Mouse (Mus musculus): ENCODE data around the gene Atg9b. TPM values are rescaled to one million over a fixed set of nuclear protein-coding genes. Genes with fewer than 3 reads are reported as not detected.

Gene Atg9b
- polyA plus RNA-seq, 1 experiment from 2014 or later = 0.12 TPM

GRCm38 (mm10) chr5:24381988-24382387, 10.0 kb downstream of the Atg9b start:
- H3K27me3 ChIP-seq (ENCODE audit: control insufficient read depth, insufficient read depth, low read length) = peaks cover 6% of the 10 kb centered on the region; the same call in 1 of the 2 replicates
- H3K4me3 ChIP-seq (ENCODE audit: low read depth, low read length) = no peak overlapping the region
- no peak for ATAC-seq (ENCODE audit: low FRiP score)
- no peak overlapping the region for H3K27ac ChIP-seq (ENCODE audit: low read depth, low read length)
- DNase-seq (ENCODE audit: low spot score) = no peak
- no peaks in the 10 kb centered on the region for H3K4me1 ChIP-seq (replicated peaks; ENCODE audit: control insufficient read depth, insufficient read depth, low read length)
- no peak overlapping the region for H3K9ac ChIP-seq (ENCODE audit: low read depth, low read length)
- H3K36me3 ChIP-seq (ENCODE audit: control insufficient read depth, insufficient read depth, low read length) = no peaks in the 10 kb centered on the region
- WGBS = 60% methylated on average over 2 of the region's 2 CpGs
- no peaks in the 10 kb centered on the region for H3K9me3 ChIP-seq (ENCODE audit: control insufficient read depth, low read length)
- H3K4me2 ChIP-seq (replicated peaks; ENCODE audit: low read depth, low read length) = no peak overlapping the region

- no peak for ATAC-seq (ENCODE audit: low FRiP score)
- H3K9me3 ChIP-seq (ENCODE audit: control insufficient read depth, low read length) = no peaks in the 10 kb centered on the region
Observed at GRCm38 (mm10) chr5:24381486-24381885, 10.5 kb downstream of the Atg9b start.

GRCm38 (mm10) chr5:24380499-24380898, 11.4 kb downstream of the Atg9b start:
- WGBS = 90% methylated on average over 4 of the region's 4 CpGs
- Histone ChIP-seq H3K27ac (ENCODE audit: low read depth, low read length) (no peak overlapping the region), H3K4me1 (replicated peaks; ENCODE audit: control insufficient read depth, insufficient read depth, low read length) (no peaks in the 10 kb centered on the region), H3K9ac (ENCODE audit: low read depth, low read length) (no peak overlapping the region), H3K9me3 (ENCODE audit: control insufficient read depth, low read length) (no peaks in the 10 kb centered on the region), H3K36me3 (ENCODE audit: control insufficient read depth, insufficient read depth, low read length) (no peaks in the 10 kb centered on the region), H3K27me3 (ENCODE audit: control insufficient read depth, insufficient read depth, low read length) (no peaks in the 10 kb centered on the region), H3K4me2 (replicated peaks; ENCODE audit: low read depth, low read length) (no peak overlapping the region), H3K4me3 (ENCODE audit: low read depth, low read length) (no peak overlapping the region)
- no peak for ATAC-seq (ENCODE audit: low FRiP score)
- DNase-seq (ENCODE audit: low spot score) = no peak

More at GRCm38 (mm10) chr5:24381486-24381885, 10.5 kb downstream of the Atg9b start:
- Histone ChIP-seq H3K4me3 (ENCODE audit: low read depth, low read length) (no peak overlapping the region), H3K4me2 (replicated peaks; ENCODE audit: low read depth, low read length) (no peak overlapping the region), H3K27me3 (ENCODE audit: control insufficient read depth, insufficient read depth, low read length) (peaks cover under 1% of the 10 kb centered on the region; the same call in 1 of the 2 replicates), H3K9ac (ENCODE audit: low read depth, low read length) (no peak overlapping the region), H3K27ac (ENCODE audit: low read depth, low read length) (no peak overlapping the region), H3K4me1 (replicated peaks; ENCODE audit: control insufficient read depth, insufficient read depth, low read length) (no peaks in the 10 kb centered on the region), H3K36me3 (ENCODE audit: control insufficient read depth, insufficient read depth, low read length) (no peaks in the 10 kb centered on the region)
- 64% methylated on average over 6 of the region's 6 CpGs for WGBS
- DNase-seq (ENCODE audit: low spot score) = no peak

GRCm38 (mm10) chr5:24379501-24379900, 12.4 kb downstream of the Atg9b start:
- H3K4me3 ChIP-seq (ENCODE audit: low read depth, low read length) = no peak overlapping the region

GRCm38 (mm10) chr5:24378700-24379099, 13.2 kb downstream of the Atg9b start:
- Histone ChIP-seq H3K27ac (ENCODE audit: low read depth, low read length) (no peak overlapping the region), H3K4me2 (replicated peaks; ENCODE audit: low read depth, low read length) (no peak overlapping the region), H3K9me3 (ENCODE audit: control insufficient read depth, low read length) (no peaks in the 10 kb centered on the region), H3K4me1 (replicated peaks; ENCODE audit: control insufficient read depth, insufficient read depth, low read length) (no peaks in the 10 kb centered on the region), H3K27me3 (ENCODE audit: control insufficient read depth, insufficient read depth, low read length) (no peaks in the 10 kb centered on the region), H3K36me3 (ENCODE audit: control insufficient read depth, insufficient read depth, low read length) (no peaks in the 10 kb centered on the region), H3K9ac (ENCODE audit: low read depth, low read length) (no peak overlapping the region), H3K4me3 (ENCODE audit: low read depth, low read length) (no peak overlapping the region)
- DNase-seq (ENCODE audit: low spot score) (no peak), ATAC-seq (ENCODE audit: low FRiP score) (no peak)
- WGBS = 73% methylated on average over 2 of the region's 2 CpGs

More at GRCm38 (mm10) chr5:24379501-24379900, 12.4 kb downstream of the Atg9b start:
- no peaks in the 10 kb centered on the region for H3K36me3 ChIP-seq (ENCODE audit: control insufficient read depth, insufficient read depth, low read length)
- ATAC-seq (ENCODE audit: low FRiP score) (no peak), DNase-seq (ENCODE audit: low spot score) (no peak)
- 77% methylated on average over 4 of the region's 4 CpGs for WGBS
- no peak overlapping the region for H3K4me2 ChIP-seq (replicated peaks; ENCODE audit: low read depth, low read length)
- H3K27me3 ChIP-seq (ENCODE audit: control insufficient read depth, insufficient read depth, low read length) = no peaks in the 10 kb centered on the region
- H3K27ac ChIP-seq (ENCODE audit: low read depth, low read length) = no peak overlapping the region
- H3K4me1 ChIP-seq (replicated peaks; ENCODE audit: control insufficient read depth, insufficient read depth, low read length) = no peaks in the 10 kb centered on the region
- no peak overlapping the region for H3K9ac ChIP-seq (ENCODE audit: low read depth, low read length)
- H3K9me3 ChIP-seq (ENCODE audit: control insufficient read depth, low read length) = no peaks in the 10 kb centered on the region

- no peaks in the 10 kb centered on the region for H3K4me1 ChIP-seq (replicated peaks; ENCODE audit: control insufficient read depth, insufficient read depth, low read length)
- ATAC-seq (ENCODE audit: low FRiP score) (no peak), DNase-seq (ENCODE audit: low spot score) (no peak)
- H3K4me3 ChIP-seq (ENCODE audit: low read depth, low read length) = no peak overlapping the region
- no peak overlapping the region for H3K9ac ChIP-seq (ENCODE audit: low read depth, low read length)
- no peaks in the 10 kb centered on the region for H3K36me3 ChIP-seq (ENCODE audit: control insufficient read depth, insufficient read depth, low read length)
- no peaks in the 10 kb centered on the region for H3K27me3 ChIP-seq (ENCODE audit: control insufficient read depth, insufficient read depth, low read length)
- no peaks in the 10 kb centered on the region for H3K9me3 ChIP-seq (ENCODE audit: control insufficient read depth, low read length)
- H3K4me2 ChIP-seq (replicated peaks; ENCODE audit: low read depth, low read length) = no peak overlapping the region
- no peak overlapping the region for H3K27ac ChIP-seq (ENCODE audit: low read depth, low read length)
- WGBS = 87% methylated on average over 7 of the region's 7 CpGs
Observed at GRCm38 (mm10) chr5:24374666-24375328, 17.1 kb downstream of the Atg9b start.

GRCm38 (mm10) chr5:24374216-24374615, 17.7 kb downstream of the Atg9b start:
- H3K4me2 ChIP-seq (replicated peaks; ENCODE audit: low read depth, low read length) = no peak overlapping the region
- no peak overlapping the region for H3K9ac ChIP-seq (ENCODE audit: low read depth, low read length)
- no peak overlapping the region for H3K4me3 ChIP-seq (ENCODE audit: low read depth, low read length)
- H3K9me3 ChIP-seq (ENCODE audit: control insufficient read depth, low read length) = no peaks in the 10 kb centered on the region
- no peaks in the 10 kb centered on the region for H3K4me1 ChIP-seq (replicated peaks; ENCODE audit: control insufficient read depth, insufficient read depth, low read length)
- no peaks in the 10 kb centered on the region for H3K36me3 ChIP-seq (ENCODE audit: control insufficient read depth, insufficient read depth, low read length)
- H3K27ac ChIP-seq (ENCODE audit: low read depth, low read length) = no peak overlapping the region
- DNase-seq (ENCODE audit: low spot score) (no peak), ATAC-seq (ENCODE audit: low FRiP score) (no peak)
- 82% methylated on average over 6 of the region's 6 CpGs for WGBS
- no peaks in the 10 kb centered on the region for H3K27me3 ChIP-seq (ENCODE audit: control insufficient read depth, insufficient read depth, low read length)

- 78% methylated on average over 5 of the region's 5 CpGs for WGBS
- Histone ChIP-seq H3K4me3 (ENCODE audit: low read depth, low read length) (no peak overlapping the region), H3K9me3 (ENCODE audit: control insufficient read depth, low read length) (no peaks in the 10 kb centered on the region), H3K4me1 (replicated peaks; ENCODE audit: control insufficient read depth, insufficient read depth, low read length) (no peaks in the 10 kb centered on the region), H3K27ac (ENCODE audit: low read depth, low read length) (no peak overlapping the region), H3K36me3 (ENCODE audit: control insufficient read depth, insufficient read depth, low read length) (no peaks in the 10 kb centered on the region), H3K4me2 (replicated peaks; ENCODE audit: low read depth, low read length) (no peak overlapping the region), H3K27me3 (ENCODE audit: control insufficient read depth, insufficient read depth, low read length) (no peaks in the 10 kb centered on the region), H3K9ac (ENCODE audit: low read depth, low read length) (no peak overlapping the region)
- no peak for ATAC-seq (ENCODE audit: low FRiP score)
- DNase-seq (ENCODE audit: low spot score) = no peak
Observed at GRCm38 (mm10) chr5:24373807-24374206, 18.1 kb downstream of the Atg9b start.

- H3K4me3 ChIP-seq (ENCODE audit: low read depth, low read length) = no peak overlapping the region
- H3K9ac ChIP-seq (ENCODE audit: low read depth, low read length) = no peak overlapping the region
- H3K4me1 ChIP-seq (replicated peaks; ENCODE audit: control insufficient read depth, insufficient read depth, low read length) = 0 out of 2 replicates have a peak, but pooled peaks cover under 1% of the 10 kb centered on the region
- no peaks in the 10 kb centered on the region for H3K36me3 ChIP-seq (ENCODE audit: control insufficient read depth, insufficient read depth, low read length)
- H3K27ac ChIP-seq (ENCODE audit: low read depth, low read length) = no peak overlapping the region
- H3K9me3 ChIP-seq (ENCODE audit: control insufficient read depth, low read length) = no peaks in the 10 kb centered on the region
- no peak overlapping the region for H3K4me2 ChIP-seq (replicated peaks; ENCODE audit: low read depth, low read length)
- 88% methylated on average over 9 of the region's 9 CpGs for WGBS
- H3K27me3 ChIP-seq (ENCODE audit: control insufficient read depth, insufficient read depth, low read length) = no peaks in the 10 kb centered on the region
- ATAC-seq (ENCODE audit: low FRiP score) (no peak), DNase-seq (ENCODE audit: low spot score) (no peak)
Observed at GRCm38 (mm10) chr5:24369767-24370166, 22.2 kb downstream of the Atg9b start.
